Mouse (Mus musculus) CD8-positive naive resting alpha-beta T cell, adult 57 days (primary cell): ENCODE data around the gene Hnrnpul2. TPM values are rescaled to one million over a fixed set of nuclear protein-coding genes. Genes with fewer than 3 reads are reported as not detected.

Experiments
- total RNA-seq: library from RNA; stranded (reverse); gene quantifications from one replicate; pipeline ENCODE4 v1.2.4, GENCODE M21; 2023

The Hnrnpul2 gene
- 99.6 TPM for total RNA-seq

GRCm38 (mm10) chr19:8819596-8820423, at the start of gene Hnrnpul2:
TSS of gene Hnrnpul2 (plus strand) at chr19:8820010.

DNA sequence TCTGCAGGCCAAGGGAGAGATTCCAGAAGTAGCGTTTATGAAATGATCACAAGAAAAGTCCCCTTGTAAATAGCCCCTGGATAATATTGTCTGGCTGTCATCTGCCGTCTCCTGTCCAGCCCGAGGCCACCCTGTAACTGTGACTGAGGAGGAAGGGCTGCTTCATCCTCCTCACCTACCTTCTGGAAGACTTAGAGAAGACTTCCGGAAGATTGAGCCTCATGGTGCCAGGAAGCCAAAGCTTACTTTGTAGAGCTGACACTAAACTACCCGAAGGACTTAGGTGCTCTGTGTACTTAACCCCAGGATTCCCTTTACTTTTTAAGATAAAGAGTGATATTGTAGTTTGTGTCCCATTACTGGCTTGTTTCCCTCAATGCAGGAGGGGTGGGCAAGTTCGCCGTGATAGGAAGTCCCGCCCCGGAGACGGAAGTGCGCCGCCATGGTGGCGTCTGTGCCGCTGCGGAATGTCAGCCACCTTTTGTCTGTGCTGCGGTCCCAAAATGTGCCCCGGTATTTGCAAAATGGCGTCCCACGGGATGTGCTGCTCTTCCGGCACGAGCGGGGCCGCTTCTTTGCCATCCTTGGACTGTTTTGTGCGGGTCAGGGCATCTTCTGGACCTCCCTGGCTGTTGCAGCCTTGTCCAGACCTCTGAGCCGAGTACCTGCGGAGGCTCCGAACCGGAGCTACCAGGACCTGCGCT, 49.1 kb upstream of the Hnrnpul2 start, which contains the start of gene Tmem223:
TSS of gene Tmem223 (plus strand) at position 430 of the 704 bp plus-strand sequence.

DNA sequence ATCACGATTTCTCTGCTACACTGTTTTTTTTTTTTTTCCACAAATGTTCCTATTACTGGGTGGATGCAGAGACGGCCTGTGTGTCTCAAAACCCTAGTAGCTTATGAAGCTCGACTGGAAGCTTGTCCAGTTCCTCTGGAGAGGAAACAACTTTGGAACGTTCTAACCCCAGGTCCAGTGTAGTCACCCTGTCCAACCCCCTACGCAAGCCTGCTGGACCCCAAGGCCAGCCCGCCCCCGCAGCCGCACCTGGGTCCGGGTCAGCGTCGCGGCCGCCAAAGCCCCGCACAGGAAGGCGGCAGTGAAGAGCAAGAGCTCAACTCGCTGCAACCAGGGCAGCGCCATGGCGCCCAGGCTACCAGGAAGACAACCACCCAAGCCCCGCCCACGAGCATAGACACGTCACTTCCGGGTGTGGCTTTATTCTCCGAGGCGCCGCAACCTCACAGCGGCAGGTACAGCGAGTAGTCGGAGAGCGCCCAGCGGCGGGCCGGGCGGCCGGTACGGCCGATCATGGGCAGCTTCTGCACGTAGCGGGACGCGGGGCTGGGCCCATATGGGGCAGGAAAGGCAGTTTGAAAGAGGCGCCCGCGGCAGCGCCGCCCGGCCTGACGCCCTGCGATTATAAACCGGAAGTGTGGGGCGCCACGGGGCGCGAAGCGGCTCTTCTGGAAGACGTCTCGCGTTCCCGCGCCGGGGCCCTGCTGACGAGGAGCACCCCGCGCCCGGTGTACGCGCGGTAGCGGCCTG, 45.5 kb upstream of the Hnrnpul2 start, which contains the start of gene Tmem179b:
TSS of gene Tmem179b (minus strand) at position 382 of the 750 bp plus-strand sequence.

DNA sequence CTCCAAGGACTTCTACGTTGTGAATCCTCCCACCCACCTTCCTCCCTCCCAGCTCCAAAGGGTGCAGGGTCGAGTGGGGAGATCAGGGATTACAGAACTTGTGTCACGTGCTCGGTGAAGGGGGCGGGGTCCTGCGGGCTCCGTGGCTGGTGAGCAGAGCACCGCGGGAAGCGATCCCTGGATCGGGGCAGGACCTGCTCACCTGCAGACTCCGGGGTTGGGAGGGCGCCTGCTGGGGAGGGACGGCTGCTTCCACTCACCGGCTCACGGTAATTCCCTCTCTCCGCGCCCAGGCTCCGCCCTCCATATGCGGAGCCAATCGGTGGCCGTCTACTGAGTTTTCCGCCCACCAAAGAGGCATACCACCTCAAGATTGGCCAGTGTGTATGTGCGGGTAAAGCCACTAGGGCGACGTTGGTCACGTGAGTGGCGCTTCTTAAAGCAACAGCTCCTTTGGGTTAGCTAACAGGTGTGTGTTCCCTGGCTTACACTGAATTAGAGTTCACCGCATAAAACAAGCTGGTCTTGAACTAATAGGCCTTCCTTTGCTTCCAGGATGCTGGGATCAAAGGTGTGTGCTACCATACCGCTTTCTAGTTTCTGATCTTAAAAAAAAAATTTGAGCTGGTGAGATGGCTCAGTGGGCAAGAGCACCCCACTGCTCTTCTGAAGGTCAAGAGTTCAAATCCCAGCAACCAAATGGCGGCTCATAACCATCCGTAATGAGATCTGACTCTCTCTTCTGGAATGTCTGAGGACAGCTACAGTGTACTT, 33.6 kb upstream of the Hnrnpul2 start, which contains the start of gene Taf6l:
TSS of gene Taf6l (minus strand) at position 410 of the 774 bp plus-strand sequence.

GRCm38 (mm10) chr19:8798264-8798946, 21.4 kb upstream of the Hnrnpul2 start, which contains the start of gene Polr2g:
TSS of gene Polr2g (minus strand) at chr19:8798577.

DNA sequence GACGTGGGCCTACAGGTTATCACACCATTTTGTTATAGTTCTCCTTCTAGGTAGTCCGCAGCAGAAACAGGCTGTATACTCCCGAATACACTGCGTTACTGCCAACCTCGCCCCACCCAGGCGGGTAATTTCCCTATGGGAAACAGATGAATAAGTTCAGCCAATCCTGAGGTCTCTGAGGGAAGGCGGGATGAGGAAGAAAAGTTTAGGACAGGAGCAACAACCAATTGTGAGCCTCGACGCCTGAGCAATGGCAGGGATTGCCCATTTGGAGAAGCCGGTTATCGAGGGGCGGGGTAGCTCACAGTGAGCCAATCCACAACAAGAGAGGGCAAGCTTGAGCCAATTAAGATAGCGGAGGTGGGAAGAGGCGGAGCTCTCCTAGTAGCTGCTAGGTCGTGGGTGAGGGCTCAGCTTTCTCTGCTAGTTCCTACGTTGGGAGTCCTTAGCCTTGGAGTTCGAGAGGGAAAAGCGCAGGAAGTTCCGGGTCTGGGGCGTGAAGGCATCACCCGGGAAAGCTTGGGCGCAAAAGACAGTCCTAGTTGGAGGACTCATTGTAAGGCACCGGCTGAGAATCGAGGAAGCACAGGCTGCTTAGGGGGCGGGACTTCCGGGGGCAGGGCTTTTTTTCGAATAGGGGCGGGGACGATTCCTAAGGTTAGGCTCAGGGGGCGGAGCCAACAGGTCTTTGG, 17.5 kb upstream of the Hnrnpul2 start, which contains the start of gene Zbtb3:
TSS of gene Zbtb3 (plus strand) at position 426 of the 692 bp plus-strand sequence.

GRCm38 (mm10) chr19:8818801-8819595, 812 bp upstream of the Hnrnpul2 start, which contains the start of gene Ttc9c:
TSS of gene Ttc9c (minus strand) at chr19:8819333.

DNA sequence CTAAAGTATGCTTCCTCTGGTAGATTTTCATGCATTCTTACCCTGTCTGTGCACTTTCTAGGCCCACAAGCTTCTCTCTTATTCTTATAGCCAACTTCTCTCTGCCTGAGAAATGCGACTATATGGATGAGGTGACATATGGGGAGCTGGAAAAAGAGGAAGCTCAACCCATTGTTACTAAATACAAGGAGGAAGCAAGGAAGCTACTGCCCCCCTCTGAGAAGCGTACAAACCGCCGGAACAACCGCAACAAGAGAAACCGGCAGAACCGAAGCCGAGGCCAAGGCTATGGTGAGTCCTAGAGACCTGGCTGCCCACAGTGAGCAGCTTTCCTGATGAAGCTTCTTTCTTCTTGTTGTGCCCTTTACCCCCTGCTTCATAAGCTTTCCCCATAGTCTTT, 9.8 kb downstream of the Hnrnpul2 start, which contains the start of gene AC129217.1:
TSS of gene AC129217.1 (plus strand) at position 114 of the 400 bp plus-strand sequence.

GRCm38 (mm10) chr19:8837251-8837791, 17.5 kb downstream of the Hnrnpul2 start, which contains the start of gene Bscl2:
TSS of gene Bscl2 (plus strand) at chr19:8837467.

GRCm38 (mm10) chr19:8839103-8839907, 19.5 kb downstream of the Hnrnpul2 start, which contains the start of gene Gng3:
TSS of gene Gng3 (minus strand) at chr19:8839194.

DNA sequence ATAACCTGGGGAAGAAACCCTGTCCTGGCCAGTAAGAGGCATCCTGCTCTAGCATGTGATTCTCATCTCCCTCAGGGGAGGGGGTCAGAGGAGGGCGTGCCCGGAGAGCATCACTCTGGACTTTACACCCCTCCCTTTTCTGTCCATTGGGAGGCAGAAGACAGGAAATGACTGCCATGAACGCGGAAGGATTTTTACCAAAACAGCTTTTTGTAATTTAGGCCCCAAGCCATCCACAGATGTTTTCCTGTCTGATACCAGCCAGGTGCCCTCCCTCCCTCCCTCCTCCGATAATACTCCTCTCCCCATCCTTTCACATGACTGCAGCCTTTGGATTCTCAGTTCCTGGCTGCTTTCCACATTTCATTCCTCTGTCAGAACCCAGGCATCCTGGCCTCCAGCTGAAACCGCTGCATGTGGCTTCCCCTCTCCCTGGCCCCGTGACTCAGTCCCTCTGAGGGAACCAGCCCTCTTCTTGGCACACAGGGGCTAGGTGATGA, 30.6 kb downstream of the Hnrnpul2 start, which contains the start of gene Lrrn4cl:
TSS of gene Lrrn4cl (plus strand) at position 367 of the 500 bp plus-strand sequence.

DNA sequence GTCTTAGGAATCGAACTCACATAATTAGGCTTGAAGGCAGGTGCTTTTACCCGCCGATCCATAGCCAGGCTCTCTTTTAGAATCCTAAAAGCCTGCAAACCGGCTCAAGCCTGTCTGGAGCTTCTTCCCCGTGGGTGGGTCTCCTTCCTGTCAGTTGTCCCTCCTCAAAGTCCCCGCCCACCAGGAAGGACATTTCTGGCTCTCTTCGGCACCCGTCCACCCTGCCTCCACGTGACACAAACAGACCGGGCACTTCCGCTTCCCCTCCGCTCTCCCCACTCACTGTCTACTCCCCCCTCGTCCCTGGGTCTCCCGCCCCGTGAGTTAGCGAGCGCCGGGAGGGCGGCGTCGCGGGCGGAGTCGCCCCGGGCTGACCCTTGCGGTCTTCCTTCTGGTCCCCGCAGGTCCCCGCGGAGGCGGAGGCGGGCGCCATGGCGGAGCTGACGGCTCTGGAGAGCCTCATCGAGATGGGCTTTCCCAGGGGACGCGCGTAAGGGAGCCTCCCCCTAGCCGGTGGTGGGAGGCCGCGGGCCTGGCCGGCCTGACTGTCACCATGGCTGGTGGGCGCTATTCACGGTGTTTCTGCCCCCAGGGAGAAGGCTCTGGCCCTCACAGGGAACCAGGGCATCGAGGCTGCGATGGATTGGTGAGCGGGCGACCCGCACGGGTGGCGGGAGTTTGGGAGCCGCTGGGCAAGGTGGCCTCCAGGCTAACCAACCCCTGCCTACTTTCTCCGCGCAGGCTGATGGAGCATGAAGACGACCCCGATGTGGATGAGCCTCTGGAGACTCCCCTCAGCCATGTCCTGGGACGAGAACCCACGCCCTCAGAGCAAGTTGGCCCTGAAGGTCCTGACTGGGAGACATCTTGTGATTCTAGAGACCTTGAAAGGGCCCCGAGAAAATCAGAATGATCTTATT, 51.7 kb downstream of the Hnrnpul2 start, which contains the start of gene Ubxn1:
TSS of gene Ubxn1 (plus strand) at position 230 of the 920 bp plus-strand sequence.

DNA sequence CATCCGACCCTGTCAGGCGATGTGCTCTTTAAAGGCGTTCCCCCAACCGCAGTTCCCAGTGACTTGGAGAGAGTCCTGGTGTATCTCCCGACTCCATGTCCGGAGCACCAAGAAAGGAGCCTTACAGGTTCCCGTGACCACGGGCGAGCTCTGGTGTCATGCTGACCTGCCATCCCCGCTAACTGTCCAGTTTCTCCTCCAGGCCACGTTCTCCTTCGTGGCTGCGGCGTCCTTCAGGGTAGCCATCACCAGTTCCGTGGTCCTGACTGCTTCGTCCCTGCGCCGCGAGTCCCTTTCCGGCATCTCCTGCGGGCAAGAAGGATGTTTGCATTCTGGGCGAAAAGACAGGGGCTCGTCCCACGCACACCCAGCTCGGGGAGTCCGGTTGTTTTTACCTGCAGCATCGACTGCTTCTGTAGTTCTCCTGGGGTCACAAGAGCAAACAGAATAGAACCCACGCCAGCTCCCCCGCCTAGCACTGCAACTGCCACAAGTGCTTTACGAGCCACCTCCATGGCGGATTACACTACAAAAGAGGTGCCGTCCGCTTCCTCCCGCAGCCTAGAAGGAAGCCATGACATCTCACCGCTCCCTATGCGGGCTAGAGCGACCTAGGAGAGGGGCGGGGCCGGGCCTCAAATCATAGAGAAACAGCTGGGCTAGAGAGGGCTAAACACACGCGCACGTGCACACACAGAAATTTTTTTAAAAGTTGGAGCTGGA, 60.7 kb downstream of the Hnrnpul2 start, which contains the start of gene Uqcc3:
TSS of gene Uqcc3 (minus strand) at position 613 of the 723 bp plus-strand sequence.

GRCm38 (mm10) chr19:8883616-8884015, 63.8 kb downstream of the Hnrnpul2 start, which contains the start of the genes Lbhd1 and Gm49403:
TSS of gene Lbhd1 (plus strand) at chr19:8883732.
TSS of gene Gm49403 (plus strand) at chr19:8883930.

